Mouse (Mus musculus): ENCODE data around the gene Nr1d2.
A peak's percentile ranks its signal among the peaks of the same experiment; 100 is the strongest.
"Not testable (repeated sequence)": the region's sequence is repeated elsewhere in the genome, so short reads cannot be mapped to it uniquely, and the experiment has no call there.

The Nr1d2 gene

GRCm38 (mm10) chr14:18238750-18239731 lies at the start of gene Nr1d2:
Gene Nr1d2 (minus strand): TSS chr14:18239127.
- DNase-seq (ENCODE audit: low read depth, low spot score), result peak; percentile 96

- DNase-seq (ENCODE audit: low read depth, low spot score), result no peak
Observed at GRCm38 (mm10) chr14:18287391-18287790, 48.5 kb upstream of the Nr1d2 start.

- DNase-seq (ENCODE audit: low read depth, low spot score), result no peak
Observed at GRCm38 (mm10) chr14:18286441-18286840, 47.5 kb upstream of the Nr1d2 start.

GRCm38 (mm10) chr14:18285476-18285875 lies 46.5 kb upstream of the Nr1d2 start:
- no peak for DNase-seq (ENCODE audit: low read depth, low spot score)

GRCm38 (mm10) chr14:18284581-18284980 lies 45.7 kb upstream of the Nr1d2 start:
- peak; percentile 31 for DNase-seq (ENCODE audit: low read depth, low spot score)

GRCm38 (mm10) chr14:18280375-18280774 lies 41.4 kb upstream of the Nr1d2 start:
- DNase-seq (ENCODE audit: low read depth, low spot score), result no peak

GRCm38 (mm10) chr14:18274526-18274925 lies 35.6 kb upstream of the Nr1d2 start:
- no peak for DNase-seq (ENCODE audit: low read depth, low spot score)

GRCm38 (mm10) chr14:18271666-18272065 lies 32.7 kb upstream of the Nr1d2 start:
- DNase-seq (ENCODE audit: low read depth, low spot score), result peak; percentile 12

GRCm38 (mm10) chr14:18270529-18271441 lies 31.9 kb upstream of the Nr1d2 start, which contains the start of the genes Nkiras1 and Rpl15:
Gene Nkiras1 (plus strand): TSS chr14:18271136.
Gene Rpl15 (minus strand): TSS chr14:18271391.
- peak; percentile 98 for DNase-seq (ENCODE audit: low read depth, low spot score)

- peak; percentile 7 for DNase-seq (ENCODE audit: low read depth, low spot score)
Observed at GRCm38 (mm10) chr14:18269947-18270528, 31.1 kb upstream of the Nr1d2 start.

GRCm38 (mm10) chr14:18263427-18263826 lies 24.5 kb upstream of the Nr1d2 start:
- DNase-seq (ENCODE audit: low read depth, low spot score), result no peak

GRCm38 (mm10) chr14:18261203-18261602 lies 22.3 kb upstream of the Nr1d2 start:
- DNase-seq (ENCODE audit: low read depth, low spot score), result no peak

- DNase-seq (ENCODE audit: low read depth, low spot score), result no peak
Observed at GRCm38 (mm10) chr14:18242638-18243130, 3.8 kb upstream of the Nr1d2 start.

- no peak for DNase-seq (ENCODE audit: low read depth, low spot score)
Observed at GRCm38 (mm10) chr14:18241786-18242185, 2.9 kb upstream of the Nr1d2 start.

GRCm38 (mm10) chr14:18240132-18240531 lies 1.2 kb upstream of the Nr1d2 start:
- no peak for DNase-seq (ENCODE audit: low read depth, low spot score)

- peak; percentile 98 for DNase-seq (ENCODE audit: low read depth, low spot score)
Observed at GRCm38 (mm10) chr14:18238131-18238749, 687 bp downstream of the Nr1d2 start.

GRCm38 (mm10) chr14:18237381-18237780 lies 1.5 kb downstream of the Nr1d2 start:
- no peak for DNase-seq (ENCODE audit: low read depth, low spot score)

- DNase-seq (ENCODE audit: low read depth, low spot score), result not testable (repeated sequence)
Observed at GRCm38 (mm10) chr14:18236496-18237235, 2.3 kb downstream of the Nr1d2 start.

GRCm38 (mm10) chr14:18233981-18234960 lies 4.7 kb downstream of the Nr1d2 start:
- DNase-seq (ENCODE audit: low read depth, low spot score), result no peak
